Mouse (Mus musculus) naive thymus-derived CD4-positive, alpha-beta T cell, adult 2 months (primary cell): ENCODE measurements around the gene Inhbc.

Experiments used
- DNase-seq: peaks from one replicate; pipeline ENCODE4 v3.0.0-alpha.2; 2011; ENCODE audit warnings: low read depth

Inhbc gene

DNA sequence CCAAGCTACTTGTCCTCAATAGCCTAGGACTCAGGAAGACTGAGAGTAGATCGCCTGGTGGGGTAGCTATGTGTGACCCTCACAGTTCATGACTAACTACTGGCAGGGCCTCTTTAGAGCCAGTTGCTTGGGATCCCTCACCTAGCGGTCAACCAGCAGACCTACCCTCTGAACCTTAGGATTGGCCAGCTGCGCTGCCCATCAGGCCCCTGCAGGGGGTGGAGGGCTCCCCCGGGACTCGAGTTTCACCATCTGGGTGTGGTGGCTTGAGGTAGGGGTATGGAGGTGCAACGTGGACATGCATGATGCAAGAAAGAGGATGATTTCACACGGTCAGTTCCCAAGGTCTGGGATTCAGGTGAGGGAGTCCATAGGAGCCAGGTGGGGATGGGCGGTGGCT lies 18.5 kb downstream of the Inhbc start:
- DNase-seq, result no peak

DNA sequence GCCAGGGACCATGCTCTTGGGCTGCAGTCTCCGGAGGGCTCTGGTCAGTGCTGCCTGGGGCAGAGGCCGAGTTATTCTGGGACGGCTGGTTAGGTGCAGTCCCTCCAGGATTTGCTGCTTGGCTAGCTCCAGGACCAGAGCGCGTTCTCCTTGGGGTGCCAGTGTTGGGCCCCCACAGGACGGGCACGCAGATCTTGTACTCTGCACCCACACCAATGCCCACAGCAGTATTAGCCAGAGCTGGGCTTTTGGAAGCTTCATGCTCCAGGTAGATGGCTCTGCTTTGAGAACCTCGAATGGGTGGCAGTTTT lies 19.0 kb downstream of the Inhbc start:
- no peak for DNase-seq

DNA sequence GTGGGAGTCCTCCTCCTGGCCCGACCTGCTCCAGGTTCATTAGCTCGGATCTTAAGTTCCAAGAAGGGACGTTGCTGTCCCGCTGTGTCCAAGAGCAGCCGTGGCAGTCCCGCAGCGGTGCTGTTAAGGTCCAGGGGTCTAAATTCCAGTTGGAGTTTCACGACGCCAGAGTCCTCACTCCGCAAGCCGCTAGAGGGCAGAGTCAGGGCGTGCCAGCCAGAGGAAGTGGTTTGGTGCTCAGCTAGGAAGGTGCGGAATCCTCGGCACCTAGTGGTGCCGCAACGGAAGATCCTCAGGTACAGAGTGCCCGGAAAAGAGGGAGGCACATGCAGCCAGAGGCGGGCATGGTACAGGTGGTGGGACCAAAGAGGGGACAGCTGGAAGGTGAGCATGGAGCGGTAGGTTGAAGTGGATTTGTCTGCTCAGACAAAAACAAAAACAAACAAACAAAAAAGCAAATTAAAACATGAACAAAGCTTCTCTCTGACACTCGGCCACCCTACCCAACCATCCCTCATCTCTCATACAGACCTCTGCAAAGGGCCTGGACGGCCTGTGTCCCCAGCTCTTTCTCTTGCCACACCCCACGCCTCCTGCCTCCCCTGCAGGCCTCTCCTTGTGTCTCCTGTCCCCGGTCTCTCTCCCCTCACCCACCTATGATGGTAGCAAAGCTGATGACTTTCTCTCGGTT lies 19.5 kb downstream of the Inhbc start:
- DNase-seq, result peak; percentile 84

DNA sequence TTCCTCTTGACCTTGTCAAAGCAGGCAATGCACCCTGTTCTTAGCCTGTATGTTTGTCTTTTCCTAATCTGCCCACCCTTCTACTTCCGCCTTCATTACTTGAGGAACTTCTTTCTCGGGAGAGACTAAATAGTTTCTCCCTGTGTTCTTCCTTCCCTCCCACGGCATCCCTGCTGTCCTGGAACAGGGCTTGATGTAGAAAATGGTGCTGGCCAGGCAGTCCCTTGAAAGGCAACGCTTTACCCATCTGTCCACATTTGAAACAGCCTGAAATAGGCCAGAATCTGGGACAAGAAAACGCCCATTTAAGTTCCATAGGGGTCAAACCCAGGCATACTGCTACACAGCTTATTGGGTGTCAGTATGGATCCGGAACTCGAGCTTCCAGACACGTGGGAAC lies 20.4 kb downstream of the Inhbc start:
- DNase-seq, result no peak

DNA sequence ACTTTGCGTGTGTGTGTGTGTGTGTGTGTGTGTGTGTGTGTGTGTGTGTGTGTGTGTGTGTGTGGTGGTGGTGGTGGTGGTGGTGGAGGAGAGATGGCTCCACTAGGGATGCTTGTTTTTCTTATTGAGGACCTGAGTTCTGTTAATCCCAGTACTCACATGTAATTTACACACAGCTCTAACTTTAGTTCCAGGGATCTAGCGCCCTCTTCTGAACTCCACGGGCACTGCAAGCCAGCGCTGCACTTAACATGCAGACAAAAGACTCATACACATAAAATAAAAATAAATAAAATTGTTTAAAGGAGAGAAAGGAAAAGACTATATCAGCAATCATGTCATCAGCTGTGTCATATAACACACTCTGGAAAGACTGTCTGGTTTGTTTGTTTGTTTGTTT lies 21.3 kb downstream of the Inhbc start:
- DNase-seq, result peak; percentile 57

DNA sequence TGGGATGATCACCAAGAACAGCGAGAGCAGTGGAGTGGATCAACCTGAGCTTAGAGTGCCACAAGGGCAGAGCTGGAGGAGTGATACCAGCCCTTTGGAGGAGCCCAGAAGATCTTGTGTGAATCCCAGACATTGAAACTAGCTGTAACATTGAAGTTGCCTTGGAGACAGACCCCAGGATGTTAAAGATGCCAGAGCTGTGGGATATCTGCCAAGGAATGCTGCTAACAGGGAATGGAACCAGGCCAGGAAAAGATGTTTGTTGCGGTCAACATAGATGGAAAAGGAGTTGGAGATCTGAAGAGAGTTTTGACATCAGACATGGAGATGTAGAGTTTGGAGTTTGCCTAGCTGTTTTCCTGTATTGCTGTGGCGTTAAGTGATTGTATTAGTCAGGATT lies 24.1 kb downstream of the Inhbc start:
- DNase-seq, result no peak

DNA sequence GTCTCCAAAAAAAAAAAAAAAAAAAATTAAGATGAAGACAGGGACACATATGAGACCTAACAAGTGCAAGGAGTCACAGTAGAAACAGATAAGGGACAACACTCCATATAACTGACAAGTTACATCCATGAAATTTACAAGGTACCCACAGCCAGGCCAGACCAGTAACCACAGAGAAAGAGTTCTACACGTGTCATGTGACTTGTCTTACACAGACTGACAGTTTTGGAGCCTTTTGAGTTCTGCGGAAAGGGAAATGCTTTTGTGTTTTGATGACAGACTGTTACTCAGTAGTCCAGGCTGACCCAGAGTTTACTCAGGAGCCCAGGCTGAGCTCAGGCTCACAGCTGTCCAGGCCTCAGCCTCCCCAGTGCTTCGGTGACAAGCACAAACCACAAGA lies 27.2 kb downstream of the Inhbc start:
- DNase-seq, result peak; percentile 57

DNA sequence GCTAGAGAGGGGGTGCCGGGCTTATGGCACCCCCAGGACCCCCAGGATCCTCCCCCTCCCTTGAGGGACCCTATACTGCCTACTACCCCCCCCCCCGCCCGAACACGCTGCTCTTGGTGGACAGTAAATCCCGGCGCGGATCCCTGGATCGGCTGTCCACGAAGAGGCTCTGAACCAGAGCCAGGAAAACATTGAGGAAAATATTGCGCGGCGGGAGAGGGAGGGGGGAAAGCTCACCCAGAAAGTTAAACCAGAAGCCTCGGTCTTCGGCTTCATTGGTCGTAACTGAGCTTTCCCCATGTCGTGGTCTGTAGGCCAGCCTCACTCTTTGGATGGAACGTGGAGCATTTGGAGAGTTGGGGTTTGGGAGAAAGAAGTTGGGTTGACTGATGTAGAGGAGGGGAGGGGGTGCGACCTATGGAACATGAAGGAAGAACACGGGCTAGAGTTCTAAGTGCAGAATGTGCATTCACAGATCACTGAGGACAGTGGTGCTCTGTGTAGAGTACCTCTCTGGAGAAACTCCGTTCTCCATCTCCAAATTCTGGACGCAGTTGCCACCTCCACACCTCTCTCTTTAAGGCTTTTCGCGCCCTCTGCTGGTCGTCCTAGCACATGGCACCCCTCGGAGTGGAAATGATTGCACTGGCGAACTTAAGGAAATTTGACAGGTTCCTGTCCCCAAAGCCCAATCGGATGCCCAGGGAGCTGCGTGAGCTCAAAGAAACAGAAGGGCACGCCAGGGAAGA lies 28.2 kb downstream of the Inhbc start, which contains the start of gene Gli1:
Gli1 (minus strand) TSS at position 84 of the 749 bp plus-strand sequence.
- peak; percentile 91 for DNase-seq

DNA sequence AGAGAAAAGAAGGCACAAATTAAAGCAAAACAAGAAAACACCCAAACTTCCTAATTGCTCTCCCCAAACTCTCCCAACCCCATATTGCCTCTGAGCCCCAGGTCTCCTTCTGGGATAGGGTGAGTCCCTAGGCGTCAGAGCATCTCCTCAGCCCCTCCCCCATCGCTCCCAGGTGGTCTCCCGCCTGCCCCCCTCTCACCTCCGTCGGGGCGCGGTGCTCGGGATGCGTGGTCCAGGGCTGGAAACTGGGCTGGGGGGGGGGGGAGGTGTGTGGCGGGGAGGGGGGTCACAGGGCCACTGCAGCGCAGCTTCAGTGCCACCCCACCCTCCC lies 28.9 kb downstream of the Inhbc start:
- DNase-seq, result no peak

DNA sequence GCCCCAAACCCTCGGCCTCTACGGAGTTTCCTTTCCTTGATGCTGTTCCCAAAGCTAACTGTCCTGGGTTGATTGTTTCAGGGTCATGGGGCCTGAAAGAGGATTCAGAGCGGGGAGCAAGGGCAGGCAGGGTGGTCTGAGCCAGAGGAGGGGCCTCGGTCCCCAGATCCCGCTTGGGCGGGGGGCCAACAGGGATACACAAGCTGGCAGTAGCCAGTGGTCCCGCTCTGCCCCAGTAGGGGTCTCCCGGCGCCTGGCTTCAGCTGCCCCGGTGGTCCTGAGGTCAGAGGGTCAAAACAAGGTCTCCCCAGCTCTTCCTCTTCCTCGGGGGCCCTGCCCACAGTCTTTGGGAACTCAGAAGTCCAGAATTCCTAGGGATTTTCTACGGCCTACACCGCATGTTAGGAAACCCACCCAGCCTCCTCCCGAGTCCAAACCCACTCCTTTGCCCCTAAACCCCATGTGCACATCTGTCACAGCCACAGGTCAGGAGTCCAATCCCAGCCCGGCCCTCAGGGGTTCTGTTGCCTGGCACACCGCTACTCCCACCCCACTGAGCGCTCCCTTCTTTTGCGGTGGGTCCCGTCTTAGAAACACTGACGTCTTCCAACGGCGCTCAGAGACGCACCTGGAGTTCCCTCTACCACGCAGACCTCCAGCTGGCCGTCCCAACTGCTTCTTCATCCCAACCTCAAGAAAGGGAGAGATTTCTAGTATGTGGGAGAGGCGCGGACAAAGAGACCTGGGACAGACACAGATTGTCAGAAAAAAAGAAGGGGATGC lies 29.5 kb downstream of the Inhbc start:
- DNase-seq, result no peak

DNA sequence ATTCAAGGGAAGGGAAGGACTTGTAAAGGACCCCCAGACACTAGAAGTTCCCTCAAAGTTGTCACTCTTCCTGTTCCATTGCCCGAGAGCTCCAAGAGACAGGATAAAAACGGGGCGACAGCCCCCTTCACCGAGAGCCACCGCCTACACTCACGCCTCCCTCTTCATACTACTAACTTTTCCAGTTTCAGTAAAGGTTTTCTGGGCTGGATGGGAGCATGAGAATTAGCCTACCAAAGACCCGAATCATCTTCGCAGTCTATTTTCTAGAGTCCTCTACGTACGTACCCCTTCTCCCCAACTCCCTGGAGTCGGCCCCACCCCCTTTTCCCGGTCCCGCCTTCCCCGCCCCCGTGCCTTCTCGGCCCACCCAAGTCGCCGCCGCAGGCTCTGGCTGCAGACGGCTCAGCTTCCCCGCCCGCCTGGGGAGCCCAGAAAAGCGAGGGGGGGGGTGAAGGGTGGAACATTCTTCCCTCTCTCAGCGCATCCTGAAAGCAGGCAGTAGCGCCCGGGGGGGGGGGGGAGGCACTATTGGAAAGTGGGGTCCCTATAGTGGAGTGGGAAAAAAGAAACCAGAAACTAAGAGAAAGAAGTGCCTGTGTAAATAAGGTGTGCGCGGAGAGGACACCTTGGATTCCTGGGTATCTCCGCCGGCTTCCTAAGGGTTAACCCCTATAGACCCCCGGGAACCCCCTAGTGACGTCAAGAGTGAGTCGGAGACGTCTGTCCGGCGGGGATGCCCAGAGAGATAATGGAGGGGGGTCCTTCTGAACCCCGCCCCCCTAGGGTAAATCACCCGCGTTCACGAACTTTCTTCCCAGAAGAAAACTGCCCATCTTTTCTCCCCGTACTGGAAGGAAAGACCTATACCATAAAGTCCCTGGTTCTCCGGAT lies 30.3 kb downstream of the Inhbc start:
- DNase-seq, result no peak

DNA sequence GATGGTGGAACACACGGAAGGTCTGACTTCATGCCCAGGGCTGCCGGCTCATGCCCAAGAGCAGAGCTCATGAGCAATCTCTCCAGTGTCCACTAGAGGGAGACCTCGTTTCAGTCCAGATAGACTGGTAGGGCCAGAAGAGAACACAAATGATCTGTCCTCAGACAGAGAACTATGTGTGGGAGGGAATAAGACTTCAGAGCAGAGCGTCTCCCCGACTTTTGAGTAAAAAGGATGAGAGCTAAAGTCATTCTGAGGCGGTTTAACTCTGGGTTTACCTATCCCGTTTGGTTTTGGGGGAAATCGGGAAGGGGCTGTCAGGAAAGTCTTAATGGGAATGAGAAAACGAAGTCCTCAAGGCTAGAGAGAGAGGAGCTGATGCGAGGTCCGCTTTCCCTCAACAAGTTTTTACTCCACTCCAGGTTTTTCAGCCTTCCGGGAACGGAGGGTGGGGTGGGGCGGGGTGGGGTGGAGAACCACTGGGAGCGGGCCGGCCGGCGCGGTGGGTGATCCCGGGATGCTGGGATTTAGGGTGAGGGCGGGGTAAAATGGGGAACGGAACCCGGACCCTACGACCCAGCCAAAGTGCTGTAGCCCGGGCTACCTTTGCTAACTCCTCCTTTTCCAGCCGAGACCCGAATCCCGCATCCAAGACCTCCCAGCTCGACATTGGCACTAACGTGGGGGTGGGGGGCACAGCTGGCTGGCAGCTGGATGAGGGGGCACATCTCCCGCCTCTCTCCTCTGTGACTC lies 31.1 kb downstream of the Inhbc start:
- DNase-seq, result peak; percentile 94

DNA sequence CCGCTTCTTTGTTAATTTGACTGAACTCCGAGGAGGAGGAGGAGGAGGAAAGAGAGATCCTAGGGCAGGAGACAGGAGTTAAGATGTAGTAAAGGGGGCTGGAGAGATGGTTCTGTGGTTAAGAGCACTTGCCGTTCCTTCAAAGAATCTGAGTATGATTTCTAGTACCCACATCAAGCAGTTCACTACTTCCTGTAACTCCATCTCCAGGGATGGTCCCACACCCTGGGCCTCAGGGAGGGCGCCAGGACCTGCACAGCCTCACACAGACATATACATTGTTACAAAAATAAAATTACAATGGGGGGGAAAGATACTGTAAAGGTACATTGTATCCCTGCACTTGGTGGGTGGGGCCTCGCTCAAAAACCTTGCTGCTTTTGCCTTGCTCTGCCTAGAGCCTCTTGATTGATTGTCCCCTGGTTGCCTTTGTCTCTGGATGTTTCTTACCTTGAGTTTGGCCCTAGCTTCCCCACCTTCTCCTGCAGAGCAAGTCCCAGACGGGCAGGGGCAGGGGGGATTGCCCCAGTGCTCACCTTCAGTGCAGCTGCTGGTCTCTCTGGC lies 32.6 kb downstream of the Inhbc start:
- peak; percentile 70 for DNase-seq

DNA sequence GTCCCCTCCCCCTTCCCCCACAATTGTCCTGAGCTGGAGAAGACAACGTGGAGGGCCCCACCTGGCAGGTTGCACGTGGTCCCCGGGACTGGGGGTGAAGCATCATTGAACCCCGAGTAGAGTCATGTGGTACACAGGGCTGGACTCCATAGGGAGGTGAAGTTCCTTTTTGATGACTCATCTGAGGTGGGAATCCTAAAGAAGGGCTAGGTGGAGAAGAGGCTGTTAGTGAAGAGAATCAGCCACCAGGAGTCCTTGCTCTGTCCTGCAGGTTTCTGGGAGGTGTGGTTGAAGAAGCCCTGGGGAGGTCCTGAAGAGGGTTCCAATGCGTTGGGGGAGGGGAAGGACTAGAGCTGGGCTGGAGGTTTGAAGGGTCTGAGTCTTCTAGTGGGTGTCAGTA lies 33.3 kb downstream of the Inhbc start:
- DNase-seq, result no peak

DNA sequence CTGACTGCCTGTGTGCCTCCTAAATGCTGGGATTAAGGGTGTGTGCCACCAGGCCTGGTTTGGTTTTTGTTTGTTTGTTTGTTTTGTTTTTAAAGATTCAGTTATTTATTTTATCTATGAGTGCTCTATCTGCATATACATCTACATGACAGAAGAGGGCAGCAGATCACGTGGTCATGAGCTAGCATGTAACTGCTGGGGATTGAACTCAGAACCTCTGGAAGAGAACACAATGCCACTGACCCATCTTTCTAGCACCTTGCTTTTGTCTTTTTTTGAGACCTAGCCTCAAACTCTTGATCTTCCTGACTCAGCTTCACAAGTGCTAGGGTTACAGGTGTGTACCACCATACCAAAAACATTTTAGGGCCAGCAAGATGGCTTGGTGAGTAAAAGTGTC lies 35.0 kb downstream of the Inhbc start:
- DNase-seq, result no peak

DNA sequence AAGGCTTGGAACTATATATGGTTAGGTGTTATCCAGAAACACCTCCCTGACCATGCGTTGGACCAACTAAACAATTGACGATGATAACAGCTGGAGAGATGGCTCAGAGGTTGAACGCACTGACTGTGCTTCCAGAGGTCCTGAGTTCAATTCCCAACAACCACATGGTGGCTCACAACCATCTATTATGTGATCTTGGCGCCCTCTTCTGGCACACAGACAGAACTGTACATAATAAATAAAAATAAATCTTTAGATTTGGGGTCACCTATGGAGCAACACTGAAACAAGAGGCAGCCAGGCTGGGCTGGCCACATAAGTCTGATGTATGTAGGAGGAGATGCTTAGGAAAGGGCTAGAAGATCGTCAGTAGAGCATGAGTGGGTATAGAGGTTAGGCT lies 37.1 kb downstream of the Inhbc start:
- peak; percentile 69 for DNase-seq

DNA sequence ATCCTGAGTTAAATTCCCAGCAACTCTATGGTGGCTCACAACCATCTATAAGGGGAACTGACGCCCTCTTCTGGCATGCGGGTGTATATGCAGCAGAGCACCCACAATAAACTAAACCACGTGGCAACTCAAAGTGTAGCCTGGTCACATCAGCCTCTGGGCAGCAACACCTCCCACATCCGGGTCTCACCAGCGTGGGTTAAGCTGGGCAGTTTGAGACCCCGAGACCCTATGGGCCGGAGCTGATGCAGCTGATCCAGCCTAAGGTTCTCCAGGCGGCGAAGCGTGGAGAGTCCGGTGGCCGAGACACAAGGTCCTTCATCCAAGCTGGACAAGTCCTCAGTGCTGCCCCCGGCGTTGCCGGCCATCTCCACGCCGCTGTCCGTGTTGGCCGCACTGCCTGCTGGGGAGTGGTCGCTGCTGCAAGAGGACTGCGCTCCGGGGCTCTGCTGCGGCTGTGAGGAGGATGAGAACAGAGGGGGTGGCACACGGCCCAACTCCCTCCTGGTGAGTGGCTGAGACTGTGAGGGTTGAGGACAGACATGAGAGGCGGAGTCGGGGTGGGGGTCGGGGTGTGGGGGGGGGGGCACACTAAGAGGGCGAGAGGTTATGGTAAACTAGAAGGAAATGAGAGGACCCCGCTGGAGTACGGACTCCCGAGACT lies 37.9 kb downstream of the Inhbc start:
- DNase-seq, result peak; percentile 57

DNA sequence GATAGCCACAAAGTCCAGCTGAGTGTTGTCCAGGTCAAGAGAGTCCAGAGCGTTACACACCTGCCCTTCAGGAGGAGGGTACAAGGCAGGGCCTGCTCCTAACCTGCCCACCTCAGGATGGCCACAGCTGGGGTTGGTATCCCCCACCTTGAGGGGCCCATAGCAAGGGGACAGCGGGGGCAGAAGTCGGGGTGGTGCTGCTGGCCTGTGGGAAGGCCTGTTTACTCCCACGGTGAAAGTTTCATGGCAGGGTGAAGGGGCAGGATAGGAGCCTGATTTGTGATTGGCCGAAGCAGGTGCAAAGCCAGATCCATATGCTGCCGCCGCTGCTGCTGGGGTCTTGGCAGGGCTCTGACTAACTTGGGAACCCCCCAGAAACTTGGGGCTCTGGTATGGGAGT lies 40.0 kb downstream of the Inhbc start:
- no peak for DNase-seq

DNA sequence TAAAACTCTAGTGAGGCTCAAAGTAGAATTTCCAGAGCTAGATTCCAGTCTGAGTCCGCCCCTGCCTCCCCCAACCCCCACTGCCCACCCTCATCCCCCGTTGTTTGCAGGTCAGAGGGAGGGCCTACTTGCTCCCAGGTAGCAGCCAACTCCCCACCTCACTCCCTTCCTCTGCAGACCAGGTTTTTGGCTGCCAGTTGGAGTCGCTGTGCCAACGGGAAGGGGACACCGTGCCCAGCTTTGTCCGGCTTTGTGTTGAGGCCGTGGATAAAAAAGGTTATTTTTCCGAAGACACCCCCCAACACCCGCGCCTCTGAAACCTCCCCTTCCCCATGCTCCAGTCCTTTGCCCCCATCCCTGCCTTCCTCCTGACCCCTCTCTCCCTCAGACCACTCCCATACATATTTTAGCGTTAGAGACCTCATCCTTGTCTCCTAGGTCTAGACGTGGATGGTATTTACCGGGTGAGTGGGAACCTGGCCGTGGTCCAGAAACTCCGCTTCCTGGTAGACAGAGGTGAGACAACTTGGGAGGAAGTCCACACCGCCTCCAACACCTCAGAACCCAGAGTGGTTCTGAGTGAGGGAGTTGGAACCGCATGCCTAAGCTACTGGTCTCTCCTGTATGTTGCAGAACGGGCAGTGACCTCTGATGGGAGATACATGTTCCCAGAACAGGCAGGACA lies 42.6 kb downstream of the Inhbc start:
- DNase-seq, result no peak

DNA sequence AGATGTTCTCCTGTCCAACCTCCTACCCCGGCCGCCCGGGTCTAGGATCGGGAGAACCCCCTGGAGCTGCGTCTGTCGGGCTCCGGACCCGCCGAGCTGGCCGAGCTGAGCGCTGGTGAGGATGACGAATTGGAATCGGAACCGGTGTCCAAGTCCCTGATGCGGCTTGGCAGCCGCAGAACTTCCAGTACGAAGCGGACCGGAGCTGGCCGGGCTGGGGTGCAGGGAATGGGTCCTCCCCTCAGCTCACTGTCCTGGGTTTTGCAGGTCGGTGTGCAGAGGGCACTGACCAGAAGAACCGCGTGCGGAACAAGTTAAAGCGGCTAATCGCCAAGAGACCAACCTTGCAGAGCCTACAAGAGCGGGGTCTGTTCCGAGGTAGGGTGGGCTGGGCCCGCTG lies 43.4 kb downstream of the Inhbc start:
- DNase-seq, result no peak
